Mouse (Mus musculus): Measurements from ENCODE around the gene Tob2. TPM values are rescaled to one million over a fixed set of nuclear protein-coding genes. Genes with fewer than 3 reads are reported as not detected.
A peak's percentile ranks its signal among the peaks of the same experiment; 100 is the strongest.

Tob2 gene
- total RNA-seq, 2 experiments from 2014 or later: 103 to 127 TPM

DNA sequence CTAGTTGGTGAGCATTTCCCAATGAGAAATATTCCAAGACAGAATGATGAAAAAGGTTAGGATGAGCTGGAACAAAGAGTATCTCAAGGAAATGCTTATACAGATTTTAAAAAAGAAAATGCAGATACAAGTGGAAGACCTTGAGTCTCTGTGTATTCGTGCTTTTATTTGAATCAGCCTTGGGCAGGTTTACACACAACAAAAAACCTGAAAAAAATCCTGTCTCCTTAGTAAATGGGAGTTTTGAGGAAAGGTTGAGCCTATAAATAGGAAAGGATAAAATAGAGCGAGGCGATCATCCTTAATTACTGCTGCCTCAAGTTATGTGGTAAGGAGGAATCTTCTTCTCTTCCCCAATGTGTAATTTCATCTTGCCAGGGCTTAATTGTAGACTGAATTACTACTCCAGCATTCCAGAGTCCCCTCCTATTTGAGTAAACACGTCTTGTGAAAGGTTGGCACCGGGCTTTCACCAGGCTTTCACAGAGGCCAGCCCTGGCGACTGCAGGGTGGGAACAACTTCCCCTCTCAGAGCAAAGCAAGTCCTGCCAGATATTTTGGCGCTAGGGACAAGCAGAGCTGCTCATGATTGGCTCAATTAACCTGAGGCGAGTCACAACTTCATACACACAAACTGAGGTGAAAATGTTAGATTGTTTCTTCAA, 2.0 kb upstream of the Tob2 start:
- DNase-seq: peak; percentile 62 to 64

DNA sequence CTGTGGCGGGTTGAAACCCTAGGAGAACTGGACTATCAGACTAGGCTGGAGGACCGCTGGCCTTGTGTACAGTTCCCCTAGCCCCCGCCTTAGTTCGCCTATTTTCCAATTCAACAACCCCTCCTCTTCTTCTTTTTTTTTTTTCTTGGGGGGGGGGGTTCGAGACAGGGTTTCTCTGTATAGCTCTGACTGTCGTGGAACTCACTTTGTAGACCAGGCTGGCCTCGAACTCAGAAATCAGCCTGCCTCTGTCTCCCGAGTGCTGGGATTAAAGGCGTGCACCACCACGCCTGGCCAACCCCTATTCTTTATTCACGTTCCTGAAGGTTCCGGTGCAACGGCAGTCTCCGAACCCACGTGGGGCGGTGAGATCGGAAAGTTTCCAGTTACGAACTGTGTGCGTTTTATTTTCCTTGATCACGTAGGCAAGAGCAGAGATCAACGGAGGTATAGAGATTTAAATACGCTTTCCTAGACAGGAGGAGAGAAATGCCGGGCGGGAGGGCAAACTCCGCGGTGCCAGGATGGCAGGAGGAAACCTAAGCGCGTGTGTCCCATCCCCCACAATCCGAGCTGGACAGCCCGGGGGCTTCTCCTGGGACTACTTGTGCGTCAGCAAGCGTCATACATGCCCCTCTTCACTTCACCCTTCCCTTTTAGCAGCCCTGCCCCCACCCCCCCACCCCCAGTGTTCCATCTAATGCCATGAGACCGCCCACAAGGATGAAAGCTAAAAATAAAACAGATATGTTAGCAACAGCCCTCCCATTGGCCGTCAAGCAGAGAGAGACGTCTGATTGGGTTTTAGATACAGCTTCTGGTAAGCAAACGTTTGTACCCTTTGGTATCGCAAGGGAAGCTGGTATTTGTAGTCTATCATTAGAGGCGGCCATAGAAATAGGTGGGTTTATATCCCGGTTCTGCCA, 997 bp upstream of the Tob2 start:
- peak; percentile 92 to 96 for DNase-seq

DNA sequence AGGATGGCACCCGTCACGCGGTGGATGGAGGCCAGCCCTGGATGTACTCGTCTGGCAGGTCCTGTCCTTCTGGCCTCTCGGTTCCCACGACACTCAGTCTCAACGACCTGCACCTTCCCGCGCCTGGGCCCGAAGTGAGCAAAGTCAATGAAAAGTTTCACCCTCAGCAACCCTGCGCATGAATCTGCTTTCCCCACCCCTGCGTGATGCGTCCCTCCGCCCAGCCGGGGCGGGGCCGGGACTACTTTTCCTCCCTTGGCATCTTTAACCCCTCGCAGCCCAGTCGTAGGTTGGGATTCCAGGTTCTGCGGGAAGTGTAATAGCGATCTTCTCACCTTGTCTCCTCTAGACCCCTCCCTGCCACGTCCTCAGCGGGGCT, 469 bp downstream of the Tob2 start:
- DNase-seq: peak; percentile 96 to 98

DNA sequence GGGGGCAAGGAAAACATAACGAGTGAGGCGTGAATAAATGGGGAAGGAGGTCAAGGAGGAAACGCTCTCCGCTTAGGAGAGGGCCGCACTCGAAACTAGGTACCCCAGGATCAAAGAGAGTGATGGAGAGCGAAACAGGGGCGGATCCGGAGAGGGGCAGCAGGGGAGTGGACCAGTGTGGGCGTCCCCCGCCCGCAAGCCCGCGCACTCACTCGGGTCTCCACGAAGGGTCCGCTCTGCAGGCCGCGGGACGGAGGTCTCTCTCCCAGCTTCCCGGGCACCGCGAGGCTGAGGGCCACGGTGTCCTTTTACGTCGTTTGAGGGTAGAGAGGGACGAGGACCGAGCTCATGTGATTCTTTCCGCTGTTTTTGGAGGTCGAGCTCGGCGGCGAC, 876 bp downstream of the Tob2 start:
- DNase-seq: peak in 1 of 2 experiments; percentile 43

DNA sequence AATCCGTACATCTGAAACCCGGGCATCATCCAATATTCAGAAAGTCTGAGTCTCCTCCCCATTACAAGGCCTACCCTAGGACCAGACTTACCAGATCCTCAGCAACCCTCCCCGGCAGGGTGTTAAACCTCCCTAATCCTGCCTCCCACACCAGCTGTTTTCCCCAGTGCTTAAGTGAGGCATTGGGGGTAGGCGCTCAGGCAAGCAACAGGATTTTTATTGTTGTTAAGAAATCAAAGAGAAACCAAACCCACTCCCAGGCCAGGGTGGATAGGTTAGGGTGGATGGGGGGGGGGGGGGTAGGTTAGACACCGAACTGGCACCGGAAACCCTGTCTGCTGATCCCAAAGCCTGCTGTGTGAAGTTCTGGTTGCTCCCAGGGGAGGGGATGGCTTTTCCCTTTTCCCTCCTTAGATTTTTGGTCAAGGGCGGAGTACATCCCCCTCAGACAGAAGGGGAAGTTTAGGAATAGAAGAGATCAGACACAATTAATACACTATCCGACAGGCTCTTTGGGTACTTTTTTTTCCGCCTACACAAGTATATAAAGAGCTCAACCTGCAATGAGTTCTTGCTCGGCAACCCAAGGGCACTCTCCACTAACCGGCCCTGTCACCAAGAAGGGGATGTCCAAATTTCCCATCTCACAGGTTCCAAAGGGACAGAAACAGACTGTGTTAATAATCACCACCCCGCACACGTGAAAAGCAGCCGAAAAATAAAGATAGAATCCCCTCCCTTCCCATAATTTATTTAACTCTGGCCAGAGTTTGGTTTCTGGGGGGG, 1.5 kb downstream of the Tob2 start:
- peak; percentile 47 to 62 for DNase-seq

DNA sequence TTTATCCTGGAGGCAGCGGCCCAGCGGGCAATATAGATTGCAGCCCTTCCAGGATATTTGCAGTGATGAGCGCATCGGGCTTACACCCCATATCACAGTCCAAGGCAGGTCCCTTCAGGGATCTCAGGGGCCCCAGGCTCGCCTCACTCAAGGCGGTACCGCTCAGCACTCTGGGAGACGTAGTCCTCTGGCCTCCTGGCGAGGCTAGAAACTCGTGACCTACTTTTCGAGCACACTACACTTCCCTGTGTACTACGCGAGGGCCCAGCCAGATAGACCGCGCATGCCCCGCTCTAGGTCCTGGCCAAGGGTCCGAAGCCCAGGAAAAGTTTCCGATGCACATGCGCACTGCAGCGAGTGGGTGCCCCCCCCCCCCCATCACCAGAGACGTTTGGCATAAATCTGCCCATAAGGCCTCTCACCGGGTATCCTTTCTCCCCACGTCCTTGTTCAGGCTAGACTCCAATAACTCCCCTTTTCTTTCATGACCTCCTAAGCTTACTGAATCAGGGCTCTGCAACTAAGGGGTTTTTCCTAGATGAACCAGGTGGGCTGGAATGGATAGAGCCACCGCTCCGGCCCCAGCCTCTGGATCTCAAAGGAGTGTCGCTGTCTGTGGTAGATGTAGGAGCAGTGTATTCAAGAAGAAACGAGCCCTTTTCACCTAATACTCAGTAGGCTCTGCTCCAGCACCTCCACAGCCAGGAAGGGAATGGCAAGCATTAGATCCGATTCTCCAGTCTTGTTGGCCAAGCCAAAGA, 2.4 kb downstream of the Tob2 start:
- peak; percentile 89 to 94 for DNase-seq

DNA sequence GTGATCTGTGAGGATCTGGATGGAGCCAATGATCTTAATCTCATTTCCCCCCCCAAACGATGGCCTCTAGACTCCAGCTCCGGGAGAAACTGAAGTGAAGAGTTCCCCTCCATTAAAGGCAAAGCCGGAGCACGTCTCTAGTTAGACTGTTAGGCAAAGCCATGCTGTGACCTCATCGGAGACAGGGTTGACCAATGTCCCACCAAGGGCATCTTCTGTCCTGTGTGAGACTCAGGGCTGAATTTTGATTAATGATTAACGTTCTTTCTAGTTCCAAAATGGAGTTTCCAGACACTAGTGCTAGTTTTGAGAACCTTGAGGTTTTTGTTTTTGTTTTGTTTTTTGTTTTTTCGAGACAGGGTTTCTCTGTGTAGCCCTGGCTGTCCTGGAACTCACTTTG, 5.5 kb downstream of the Tob2 start:
- peak in 1 of 2 experiments; percentile 38 for DNase-seq

DNA sequence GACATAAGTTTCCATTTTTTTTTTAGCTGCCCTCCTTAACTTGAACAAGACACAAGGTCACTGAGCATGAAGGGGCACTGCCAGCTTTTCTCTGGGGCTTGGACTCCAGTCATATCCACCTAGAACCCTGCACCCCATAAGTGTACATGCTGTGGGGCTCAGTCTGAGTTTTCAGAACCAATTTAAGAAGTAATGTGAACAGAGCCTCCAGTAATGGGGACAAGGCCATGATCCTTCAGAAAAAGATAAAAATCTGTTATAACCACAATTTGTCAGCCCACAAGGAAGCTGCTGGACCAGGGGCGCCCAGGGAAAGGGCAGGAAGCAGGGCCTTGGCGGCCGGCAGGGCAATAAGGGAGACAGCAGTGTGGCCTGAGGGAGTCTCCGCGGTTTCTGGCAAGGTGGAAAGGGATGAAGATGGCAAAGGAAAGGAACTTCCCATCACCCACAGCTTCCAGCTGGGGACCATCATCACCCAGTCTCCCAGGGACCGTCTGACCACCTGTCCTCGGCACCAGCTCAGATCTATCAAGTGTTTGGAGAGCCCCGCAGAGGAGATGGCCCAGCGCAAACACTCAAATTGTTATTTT, 6.1 kb downstream of the Tob2 start:
- peak in 1 of 2 experiments; percentile 39 for DNase-seq

DNA sequence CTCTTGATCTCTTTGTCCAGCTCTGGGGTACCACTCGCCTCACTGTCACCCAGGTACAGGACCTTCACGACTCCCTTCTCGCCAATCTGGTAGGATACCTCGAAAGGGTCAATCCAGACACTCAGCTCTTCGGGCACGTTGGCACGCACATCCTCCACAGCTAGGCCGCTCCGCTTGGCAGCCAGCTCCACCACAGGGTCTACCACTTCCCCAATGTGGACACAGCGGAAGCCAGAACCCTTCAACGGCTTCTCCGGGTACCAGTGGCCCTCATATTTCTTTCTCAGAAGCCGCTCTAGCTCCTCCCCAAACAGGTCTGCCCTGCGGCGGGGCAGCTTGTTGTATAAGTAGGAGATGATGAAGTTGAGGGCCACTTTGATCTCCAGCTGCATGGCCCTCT, 7.2 kb downstream of the Tob2 start:
- DNase-seq: peak in 1 of 2 experiments; percentile 32

DNA sequence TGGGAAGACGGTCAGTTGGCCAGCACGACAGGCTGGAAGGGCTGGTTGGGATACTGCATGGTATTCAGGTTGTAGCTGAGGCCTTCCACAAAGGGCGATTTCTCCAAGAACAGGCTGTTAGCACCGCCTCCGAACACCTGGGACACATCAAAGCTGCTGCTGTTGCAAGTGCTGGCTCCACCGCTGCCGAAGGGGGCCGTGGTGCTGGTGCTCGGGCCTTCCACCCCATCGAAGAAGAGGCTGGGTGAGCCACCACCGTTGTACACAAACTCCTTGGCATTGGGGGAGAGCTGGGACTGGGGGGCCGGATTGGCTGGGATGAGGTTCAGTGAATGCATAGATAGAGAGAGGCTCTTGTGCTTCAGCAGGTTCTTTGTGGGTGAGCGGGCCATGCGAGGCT, 7.9 kb downstream of the Tob2 start:
- peak in 1 of 2 experiments; percentile 27 for DNase-seq

DNA sequence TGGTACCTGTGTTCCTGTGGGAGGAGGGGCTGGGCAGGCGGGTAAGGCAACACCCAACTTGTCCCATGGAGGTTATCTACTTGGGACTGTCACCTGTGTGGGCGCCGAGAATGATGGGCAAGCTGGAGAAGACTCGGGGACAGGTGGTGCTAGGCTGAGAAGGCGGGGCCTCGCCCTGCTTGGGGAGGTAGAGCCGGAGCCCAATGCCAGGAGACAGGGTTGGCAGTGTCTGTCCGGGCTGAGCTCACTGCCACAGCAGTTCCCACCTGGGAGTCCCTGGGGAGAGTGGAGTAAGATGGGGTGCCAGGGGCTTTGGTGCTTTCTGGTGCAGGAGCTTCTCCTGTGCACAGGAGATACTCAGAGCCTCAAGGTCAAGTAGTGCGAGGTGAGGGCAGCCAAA, 9.5 kb downstream of the Tob2 start:
- DNase-seq: peak in 1 of 2 experiments; percentile 45

DNA sequence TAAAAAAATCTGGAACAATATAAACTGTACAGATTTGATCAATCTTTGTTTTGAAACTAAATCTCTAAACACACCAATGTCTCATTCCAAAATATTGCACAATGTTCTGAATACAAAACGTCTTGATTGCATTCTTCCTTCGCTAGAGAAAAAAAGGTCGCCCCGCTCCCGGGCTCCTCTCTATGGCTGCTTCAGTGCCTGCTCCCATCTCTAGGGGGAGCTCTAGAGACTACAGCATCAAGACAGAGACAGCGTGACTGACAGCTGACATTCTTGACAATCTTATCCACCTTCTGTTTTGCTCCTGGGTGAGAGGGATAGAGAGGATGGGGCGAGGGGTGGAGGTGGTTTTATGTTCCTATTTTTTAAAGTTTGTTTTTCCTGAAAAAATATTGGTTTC, 10.3 kb downstream of the Tob2 start:
- DNase-seq: peak; percentile 71 to 81

DNA sequence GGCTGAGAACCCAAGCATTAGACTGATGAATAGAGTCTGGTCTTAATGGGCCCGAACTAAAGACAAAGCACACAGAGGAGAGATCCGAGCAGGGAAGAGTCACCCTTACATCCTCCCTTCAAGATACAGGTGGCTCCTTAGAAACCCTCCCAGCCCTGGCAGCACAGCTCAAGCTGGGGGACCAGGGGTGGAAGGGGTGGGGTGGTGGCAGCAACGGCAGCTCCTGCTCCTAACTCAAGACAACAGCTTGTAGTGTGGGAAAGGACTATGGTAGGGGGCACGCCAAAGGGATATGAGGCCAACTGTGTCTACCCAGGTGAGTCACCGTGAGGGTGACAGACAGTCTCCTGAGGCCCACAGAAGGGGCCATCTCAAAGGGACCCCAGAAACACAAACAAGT, 10.7 kb downstream of the Tob2 start:
- DNase-seq: peak in 1 of 2 experiments; percentile 30

DNA sequence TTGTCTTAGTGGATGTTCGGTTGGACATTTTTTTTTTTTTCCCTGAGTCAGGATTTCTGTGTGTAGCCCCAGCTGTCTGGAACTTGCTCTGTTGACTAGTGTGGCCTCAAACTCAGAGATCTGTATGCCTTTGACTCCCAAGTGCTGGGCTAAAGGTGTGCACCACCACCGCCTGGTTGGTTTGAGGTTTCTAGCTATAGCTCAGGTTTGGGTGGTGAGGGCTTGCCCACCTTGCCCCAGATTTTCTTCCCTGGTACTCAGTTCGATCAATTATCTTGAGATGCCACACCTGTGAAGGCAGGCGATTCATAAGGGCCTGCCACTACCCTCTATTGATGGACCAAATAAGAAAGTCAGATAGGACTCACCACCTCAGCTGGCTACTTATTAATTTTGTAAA, 11.4 kb downstream of the Tob2 start:
- DNase-seq: no peak

DNA sequence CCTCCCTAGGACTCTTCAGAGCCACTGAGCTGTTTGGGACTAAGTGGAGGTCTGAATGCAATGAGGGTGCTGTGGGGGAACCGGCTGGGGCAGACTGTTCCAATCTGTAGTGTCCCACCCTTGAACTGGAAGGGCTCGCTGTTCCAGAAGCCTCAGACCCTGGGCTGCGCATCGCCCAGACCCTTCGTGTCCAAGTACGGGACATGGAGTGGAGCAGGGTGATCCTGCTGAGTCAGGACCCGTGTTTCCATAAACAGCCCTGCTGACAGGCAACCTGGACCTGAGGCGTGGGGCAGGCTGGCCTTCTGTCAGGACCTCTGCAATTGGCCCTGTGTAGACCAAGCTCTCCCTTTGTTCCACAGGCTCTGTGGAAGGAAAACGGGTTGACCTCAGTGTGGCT, 11.8 kb downstream of the Tob2 start:
- DNase-seq: peak; percentile 46 to 48

DNA sequence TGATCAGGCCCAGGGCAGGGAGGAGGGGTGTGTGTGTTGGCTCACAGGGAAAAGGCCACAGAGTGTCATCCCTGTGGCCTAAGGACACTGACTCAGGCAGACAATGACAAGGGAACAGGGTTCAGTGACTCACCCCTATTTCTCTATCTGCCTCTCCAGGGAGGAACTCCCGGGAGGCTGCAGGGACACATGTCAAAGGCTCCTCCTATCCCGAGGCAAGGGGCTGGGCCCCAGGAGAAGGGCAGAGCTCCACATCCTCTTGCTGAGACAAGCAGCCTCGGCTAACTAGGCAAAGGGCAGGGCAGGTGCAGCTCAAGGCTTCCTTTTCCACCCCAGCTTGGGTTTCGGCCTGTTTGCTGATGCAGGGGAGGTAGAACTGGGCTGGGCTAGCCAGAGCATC, 12.9 kb downstream of the Tob2 start:
- peak; percentile 76 to 90 for DNase-seq

DNA sequence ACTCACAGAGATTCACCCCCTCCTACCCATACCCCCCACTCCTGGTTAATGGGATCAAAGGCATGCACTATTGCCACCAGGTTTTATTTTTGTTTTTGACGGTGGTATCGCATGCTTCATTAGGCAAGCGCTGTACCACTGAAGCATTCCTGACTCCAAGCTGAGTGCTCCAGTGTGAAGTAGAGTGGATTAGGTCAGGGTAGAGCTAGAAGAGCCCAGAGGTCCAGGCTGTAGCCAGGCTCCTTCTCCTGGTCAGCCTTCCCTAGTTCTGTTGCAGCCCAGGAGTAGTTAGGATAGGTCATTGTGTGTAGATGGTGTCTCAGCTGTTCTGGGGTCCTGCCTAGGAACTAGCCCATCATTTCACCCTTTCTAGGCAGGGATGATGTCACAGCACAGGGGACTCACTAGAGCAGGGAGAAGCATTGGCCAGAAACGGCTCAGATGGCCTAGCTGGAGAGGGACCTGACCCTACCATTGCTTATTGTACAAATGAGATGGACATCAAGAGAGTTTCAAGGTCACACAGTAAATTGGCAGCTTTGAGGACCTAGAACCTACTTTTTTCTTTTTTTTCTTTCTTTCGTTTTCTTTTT, 13.5 kb downstream of the Tob2 start:
- no peak for DNase-seq

DNA sequence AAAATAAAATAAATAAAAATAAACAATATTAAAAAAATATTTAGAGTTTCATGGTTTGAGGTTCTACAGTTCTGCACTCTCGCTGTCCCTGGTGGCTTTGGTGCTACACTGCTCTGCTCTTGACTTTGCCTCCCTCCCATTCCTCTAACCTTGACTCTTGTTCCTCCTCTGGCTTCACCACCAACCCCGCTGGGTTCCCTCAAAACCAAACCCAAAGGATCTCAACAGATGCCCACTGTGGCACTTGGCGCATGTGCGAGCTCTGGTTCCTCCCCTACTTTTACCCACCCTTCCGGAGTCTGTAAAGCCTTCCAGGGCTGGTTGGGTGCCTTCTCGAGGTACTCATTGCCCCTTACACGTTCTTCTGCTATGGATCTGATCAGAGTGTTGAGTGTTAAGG, 16.3 kb downstream of the Tob2 start:
- DNase-seq: no peak

DNA sequence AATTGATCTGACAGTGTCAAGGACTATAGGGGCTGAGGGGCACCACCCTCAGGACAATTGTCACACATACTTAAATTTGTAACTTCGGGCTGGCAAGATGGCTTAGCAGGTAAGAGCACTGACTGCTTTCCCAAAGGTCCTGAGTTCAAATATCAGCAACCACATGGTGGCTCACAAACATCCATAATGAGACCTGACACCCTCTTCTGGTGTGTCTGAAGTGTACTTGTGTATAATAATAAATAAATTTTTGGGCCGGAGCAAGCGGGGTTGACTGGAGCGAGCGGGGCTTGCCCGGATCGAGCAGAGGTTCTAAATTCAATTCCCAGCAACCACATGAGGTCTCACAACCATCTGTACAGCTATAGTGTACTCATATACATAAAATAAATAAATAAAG, 18.3 kb downstream of the Tob2 start:
- DNase-seq: no peak

DNA sequence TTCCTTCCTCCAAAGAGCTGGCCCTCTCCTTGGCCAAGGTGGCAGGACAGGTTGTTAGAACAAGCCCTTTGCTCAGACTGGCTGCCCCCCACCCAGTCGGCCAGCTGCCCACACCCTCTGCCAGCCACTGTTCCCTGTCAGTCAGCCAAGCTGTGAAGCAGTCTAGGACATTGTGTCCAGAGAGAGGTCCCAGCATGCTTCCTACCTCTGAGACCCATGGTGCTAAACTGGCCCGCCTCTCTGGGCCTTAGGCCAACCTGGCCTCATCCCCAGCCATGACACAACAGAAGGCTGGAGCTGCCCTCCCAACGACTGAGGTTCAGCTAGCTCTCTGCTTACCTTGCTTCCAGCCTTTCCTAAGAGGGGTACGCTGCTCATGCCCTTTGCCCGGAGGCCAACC, 19.0 kb downstream of the Tob2 start:
- DNase-seq: peak; percentile 94 to 95
